Mouse (Mus musculus) ES-E14 (cell line): ENCODE measurements at regions not wholly inside any gene's neighbourhood (a gene's known extent, or its start where the extent isn't known, plus 50 kb on each side); places are given as distances from the start of the nearest gene placed in this dataset.

Source experiments
- CHD2 ChIP-seq: IDR thresholded peaks from 2 replicates; pipeline ENCODE4 v1.6.1; 2014; ENCODE audit warnings: mild to moderate bottlenecking, low read depth, low read length, inconsistent platforms
- MAFK ChIP-seq: IDR thresholded peaks from 2 replicates; pipeline ENCODE4 v1.6.1; 2014; ENCODE audit warnings: mild to moderate bottlenecking, low read depth, low read length, inconsistent platforms; ENCODE audit not compliant: insufficient read depth

GRCm38 (mm10) chr5:14415234-14415862 is 99.4 kb upstream of the Pclo start:
- TF ChIP-seq MAFK, result no peak
- TF ChIP-seq CHD2, result no peak
